Mouse (Mus musculus): ENCODE measurements around the gene Hcfc1.

GRCm38 (mm10) chrX:73942294-73942693 is 23.9 kb downstream of the Hcfc1 start:
- TF ChIP-seq EP300 (IDR thresholded peaks at IDR 0.05) (no peak), CTCF (IDR thresholded peaks at IDR 0.05) (no peak)

All from lung, postnatal 0 days (tissue).